Mouse (Mus musculus): ENCODE results near the gene Prr7. TPM values are rescaled to one million over a fixed set of nuclear protein-coding genes. Genes with fewer than 3 reads are reported as not detected.

Gene Prr7
- total and polyA plus RNA-seq, 3 experiments, result 2.7 to 8.7 TPM; not detected in 1

DNA sequence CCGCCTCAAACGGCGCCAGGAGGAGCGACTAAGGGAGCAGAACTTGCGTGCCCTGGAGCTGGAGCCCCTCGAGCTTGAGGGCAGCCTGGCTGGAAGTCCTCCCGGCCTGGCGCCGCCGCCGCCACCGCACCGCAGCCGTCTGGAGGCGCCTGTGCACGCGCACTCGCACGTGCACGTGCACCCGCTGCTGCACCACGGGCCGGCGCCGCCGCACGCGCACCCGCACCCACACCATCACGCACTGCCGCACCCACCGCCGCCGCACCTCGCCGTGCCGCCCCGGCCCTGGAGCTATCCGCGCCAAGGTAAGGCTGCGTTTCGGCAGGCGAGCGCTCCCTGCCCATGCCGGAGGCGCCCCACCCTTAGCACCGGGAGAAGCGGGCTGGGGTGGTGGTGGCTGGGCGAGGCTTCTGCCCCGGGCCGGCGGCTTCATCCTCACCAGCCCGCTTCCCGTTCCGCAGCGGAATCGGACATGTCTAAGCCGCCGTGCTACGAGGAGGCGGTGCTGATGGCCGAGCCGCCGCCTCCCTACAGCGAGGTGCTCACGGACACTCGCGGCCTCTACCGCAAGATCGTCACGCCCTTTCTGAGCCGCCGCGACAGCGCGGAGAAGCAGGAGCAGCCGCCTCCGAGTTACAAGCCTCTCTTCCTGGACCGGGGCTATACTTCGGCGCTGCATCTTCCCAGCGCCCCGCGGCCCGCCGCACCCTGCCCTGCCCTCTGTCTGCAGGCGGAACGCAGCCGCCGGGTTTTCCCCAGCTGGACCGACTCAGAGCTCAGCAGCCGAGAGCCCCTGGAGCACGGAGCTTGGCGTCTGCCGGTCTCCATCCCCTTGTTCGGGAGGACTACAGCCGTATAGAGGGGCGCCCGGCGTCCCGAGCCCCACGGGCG is 8.3 kb downstream of the Prr7 start:
- Histone ChIP-seq H3K4me1 (ENCODE audit: control insufficient read depth in 1 of 2, insufficient read depth in 2 of 2, low read length in 2 of 2) (peaks cover 0 to 4% of the 10 kb centered on the region in 2 experiments; a peak in 2 of 4 replicates), H3K4me3 (ENCODE audit: control insufficient read depth in 1 of 2, insufficient read depth in 1 of 2, low read depth in 2 of 2, low read length in 2 of 2) (peak overlapping the region; percentile 58 to 73), H3K9ac (ENCODE audit: control insufficient read depth, low read depth, low read length, poor library complexity, severe bottlenecking) (peak overlapping the region; percentile 83), H3K79me2 (ENCODE audit: control insufficient read depth, insufficient read depth, low read length, poor library complexity) (no peaks in the 10 kb centered on the region; the same call in 1 of the 2 replicates), H3K9me3 (replicated peaks; ENCODE audit: insufficient read depth, low read length) (no peaks in the 10 kb centered on the region), H3K27ac (ENCODE audit: control insufficient read depth, low read depth, low read length) (no peak overlapping the region), H3K27me3 (ENCODE audit: control insufficient read depth in 1 of 2, insufficient read depth in 2 of 2, low read length in 2 of 2) (no peaks in the 10 kb centered on the region), H3K36me3 (ENCODE audit: control insufficient read depth in 1 of 2, insufficient read depth in 2 of 2, low read length in 2 of 2) (no peaks in the 10 kb centered on the region)
- TF ChIP-seq SMC3 (IDR thresholded peaks at IDR 0.05; ENCODE audit: low read depth, low read length) (no peak), MXI1 (IDR thresholded peaks at IDR 0.05; ENCODE audit: low read depth, low read length) (peak; percentile 50; the same call in 1 of the 2 replicates), MAX (IDR thresholded peaks at IDR 0.05; ENCODE audit: low read length) (peak; percentile 57; the same call in 1 of the 2 replicates), BHLHE40 (IDR thresholded peaks at IDR 0.05; ENCODE audit: borderline replicate concordance, low read depth, low read length) (peak; percentile 48; the same call in 1 of the 2 replicates), POLR2A (IDR thresholded peaks at IDR 0.05; ENCODE audit: control insufficient read depth in 1 of 2, insufficient read depth in 1 of 2, low read depth in 1 of 2, low read length in 2 of 2, poor library complexity in 1 of 2) (peak; percentile 11 to 35; a peak in 1 of 4 replicates), E2F4 (IDR thresholded peaks at IDR 0.05; ENCODE audit: borderline replicate concordance, low read depth, low read length) (no peak), SIN3A (IDR thresholded peaks at IDR 0.05; ENCODE audit: low read length) (peak; percentile 31), UBTF (IDR thresholded peaks at IDR 0.05; ENCODE audit: borderline replicate concordance, insufficient read depth, low read depth, low read length) (0 out of 2 replicates have a peak, but pooled peaks have one; percentile 48)
- peak; percentile 69 for DNase-seq (ENCODE audit: low read depth, low spot score)

DNA sequence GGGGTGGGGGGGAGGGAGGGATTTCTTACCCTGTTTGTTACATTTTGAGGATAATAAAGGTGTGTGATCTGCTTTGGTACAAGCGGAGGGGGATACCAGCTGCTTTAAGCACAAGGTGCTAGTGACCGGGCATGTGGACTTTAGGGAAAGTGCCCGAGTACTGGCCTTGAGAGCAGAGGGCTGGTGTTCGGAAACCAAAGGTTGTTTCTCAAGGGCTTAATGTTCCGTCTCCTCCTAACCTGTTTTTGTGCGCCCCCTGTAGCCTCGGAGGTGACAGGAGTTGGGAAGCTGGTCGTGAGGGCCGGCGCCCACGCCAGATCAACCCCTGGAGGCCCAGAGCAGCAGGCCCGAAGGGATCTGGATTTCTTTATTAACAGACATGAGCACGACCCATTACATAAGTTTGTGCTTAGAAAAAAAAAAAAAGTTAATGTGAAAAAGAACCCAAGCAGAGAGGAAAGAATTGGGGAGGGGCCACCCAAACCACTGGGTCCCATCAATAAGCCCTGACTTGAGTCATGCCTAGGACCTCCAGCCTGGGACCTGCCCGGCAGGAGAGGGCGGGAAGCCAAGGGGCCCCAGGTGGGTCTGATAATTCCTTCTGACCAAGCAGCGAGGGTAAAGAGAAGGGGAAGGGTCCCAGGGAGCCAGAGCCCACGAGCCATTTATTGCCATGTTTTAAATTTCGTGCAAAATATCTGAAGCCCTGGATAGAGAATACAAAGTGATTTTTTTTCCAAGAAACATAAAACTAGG is 9.2 kb downstream of the Prr7 start:
- H3K9me3 ChIP-seq (replicated peaks; ENCODE audit: insufficient read depth, low read length), result no peaks in the 10 kb centered on the region
- peaks cover 0 to 4% of the 10 kb centered on the region in 2 experiments; a peak in 2 of 4 replicates for H3K4me1 ChIP-seq (ENCODE audit: control insufficient read depth in 1 of 2, insufficient read depth in 2 of 2, low read length in 2 of 2)
- no peaks in the 10 kb centered on the region; the same call in 1 of the 2 replicates for H3K79me2 ChIP-seq (ENCODE audit: control insufficient read depth, insufficient read depth, low read length, poor library complexity)
- peak overlapping the region; percentile 58 to 73 for H3K4me3 ChIP-seq (ENCODE audit: control insufficient read depth in 1 of 2, insufficient read depth in 1 of 2, low read depth in 2 of 2, low read length in 2 of 2)
- no peaks in the 10 kb centered on the region for H3K27me3 ChIP-seq (ENCODE audit: control insufficient read depth in 1 of 2, insufficient read depth in 2 of 2, low read length in 2 of 2)
- DNase-seq (ENCODE audit: low read depth, low spot score), result peak; percentile 76
- peak overlapping the region; percentile 83 for H3K9ac ChIP-seq (ENCODE audit: control insufficient read depth, low read depth, low read length, poor library complexity, severe bottlenecking)
- H3K27ac ChIP-seq (ENCODE audit: control insufficient read depth, low read depth, low read length), result no peak overlapping the region
- H3K36me3 ChIP-seq (ENCODE audit: control insufficient read depth in 1 of 2, insufficient read depth in 2 of 2, low read length in 2 of 2), result no peaks in the 10 kb centered on the region
- TF ChIP-seq SIN3A (IDR thresholded peaks at IDR 0.05; ENCODE audit: low read length) (peak; percentile 38; the same call in 1 of the 2 replicates), ETS1 (IDR thresholded peaks at IDR 0.05; ENCODE audit: low read depth, low read length) (no peak), ZMIZ1 (IDR thresholded peaks at IDR 0.05; ENCODE audit: low read depth, low read length) (no peak), MAX (IDR thresholded peaks at IDR 0.05; ENCODE audit: low read length) (no peak), UBTF (IDR thresholded peaks at IDR 0.05; ENCODE audit: borderline replicate concordance, insufficient read depth, low read depth, low read length) (no peak), NELFE (IDR thresholded peaks at IDR 0.05; ENCODE audit: low read depth, low read length) (no peak), MYB (IDR thresholded peaks at IDR 0.05; ENCODE audit: low read depth, low read length) (no peak), CHD2 (IDR thresholded peaks at IDR 0.05; ENCODE audit: low read length) (no peak), CTCF (IDR thresholded peaks at IDR 0.05 in 2 of 3, conservative IDR thresholded peaks at IDR 0.05 in 1 of 3; ENCODE audit: control insufficient read depth in 1 of 3, insufficient read depth in 1 of 3, low read depth in 2 of 3, low read length in 3 of 3, poor library complexity in 1 of 3, severe bottlenecking in 1 of 3) (peak; percentile 30 to 71 (median 65); a peak in 5 of 6 replicates), RCOR1 (IDR thresholded peaks at IDR 0.05; ENCODE audit: low read depth, low read length) (no peak), GATA1 (IDR thresholded peaks at IDR 0.05; ENCODE audit: low read depth, low read length) (no peak), BHLHE40 (IDR thresholded peaks at IDR 0.05; ENCODE audit: borderline replicate concordance, low read depth, low read length) (no peak), USF2 (IDR thresholded peaks at IDR 0.05; ENCODE audit: borderline replicate concordance in 1 of 2, insufficient read depth in 1 of 2, low read depth in 1 of 2, low read length in 2 of 2) (no peak), ELF1 (IDR thresholded peaks at IDR 0.05; ENCODE audit: low read depth, low read length) (0 out of 2 replicates have a peak, but pooled peaks have one; percentile 20), CHD1 (IDR thresholded peaks at IDR 0.05; ENCODE audit: low read depth, low read length) (no peak), GABPA (IDR thresholded peaks at IDR 0.05; ENCODE audit: low read depth, low read length) (no peak; the same call in 1 of the 2 replicates), MEF2A (IDR thresholded peaks at IDR 0.05; ENCODE audit: extremely low read depth, insufficient replicate concordance, low read depth, low read length, poor library complexity, severe bottlenecking) (no peak), POLR2AphosphoS5 (IDR thresholded peaks at IDR 0.05; ENCODE audit: borderline replicate concordance, low read depth, low read length) (no peak), ZKSCAN1 (IDR thresholded peaks at IDR 0.05; ENCODE audit: low read depth, low read length) (no peak), MYC (IDR thresholded peaks at IDR 0.05; ENCODE audit: low read depth, low read length) (no peak), KAT2A (conservative IDR thresholded peaks at IDR 0.05; ENCODE audit: low read depth, low read length) (no peak), ZC3H11A (IDR thresholded peaks at IDR 0.05; ENCODE audit: low read depth, low read length) (peak; percentile 20; the same call in 1 of the 2 replicates), E2F4 (IDR thresholded peaks at IDR 0.05; ENCODE audit: borderline replicate concordance, low read depth, low read length) (no peak)
